Mouse (Mus musculus) thymus, adult 2 months (tissue): ENCODE measurements around the gene P3h2. TPM values are rescaled to one million over a fixed set of nuclear protein-coding genes. Genes with fewer than 3 reads are reported as not detected.

Experiments
- DNase-seq: peaks from one replicate; pipeline ENCODE4 v3.0.0; 2021
- H3K27ac ChIP-seq: fragments of 200-500 bp; 2 replicates; pipeline ENCODE4 v1.5.1; 2012; ENCODE audit warnings: low read length, control low read depth; ENCODE audit not compliant: control insufficient read depth, insufficient read depth
- H3K27me3 ChIP-seq: fragments of 200-500 bp; 2 replicates; pipeline ENCODE4 v1.6.1; 2012; ENCODE audit warnings: mild to moderate bottlenecking, low read length, moderate library complexity, mixed read lengths; ENCODE audit not compliant: control insufficient read depth, insufficient read depth
- H3K36me3 ChIP-seq: fragments of 200-500 bp; 2 replicates; pipeline ENCODE4 v1.6.1; 2012; ENCODE audit warnings: mild to moderate bottlenecking, low read length, moderate library complexity; ENCODE audit not compliant: control insufficient read depth, insufficient read depth
- H3K4me1 ChIP-seq: fragments of 200-500 bp; replicated peaks from 2 replicates; pipeline ENCODE4 v1.6.1; 2012; ENCODE audit warnings: low read length; ENCODE audit not compliant: control insufficient read depth, insufficient read depth
- H3K4me3 ChIP-seq: fragments of 200-500 bp; 2 replicates; pipeline ENCODE4 v1.5.1; 2012; ENCODE audit warnings: mild to moderate bottlenecking, low read length, control low read depth, moderate library complexity; ENCODE audit not compliant: control insufficient read depth, insufficient read depth
- CTCF ChIP-seq: fragments of 200-500 bp; IDR thresholded peaks from 2 replicates; pipeline ENCODE4 v1.5.1; 2012; ENCODE audit warnings: mild to moderate bottlenecking, control low read depth, low read length, moderate library complexity, borderline replicate concordance; ENCODE audit not compliant: control insufficient read depth, poor library complexity, insufficient read depth; ENCODE audit errors: extremely low read depth
- POLR2A ChIP-seq: fragments of 200-500 bp; IDR thresholded peaks from 2 replicates; pipeline ENCODE4 v1.6.1; 2012; ENCODE audit warnings: mild to moderate bottlenecking, low read length, control low read depth, moderate library complexity; ENCODE audit not compliant: control insufficient read depth, poor library complexity, insufficient read depth; ENCODE audit errors: extremely low read depth
- WGBS: fragments of 180-500 bp; shearing (Covaris S2); methylation state at CpG from one replicate; pipeline ENCODE4 v1.1.7; 2018; 5-methylcytosine and 5-hydroxymethylcytosine counted together
- polyA plus RNA-seq: library from polyadenylated mRNA; depleted of rRNA; stranded (reverse); fragments of >200 nt; gene quantifications from 2 replicates; pipeline ENCODE4 v1.2.3, GENCODE M21; 2012

P3h2 gene
- polyA plus RNA-seq, 1 experiment = 1.8 TPM

DNA sequence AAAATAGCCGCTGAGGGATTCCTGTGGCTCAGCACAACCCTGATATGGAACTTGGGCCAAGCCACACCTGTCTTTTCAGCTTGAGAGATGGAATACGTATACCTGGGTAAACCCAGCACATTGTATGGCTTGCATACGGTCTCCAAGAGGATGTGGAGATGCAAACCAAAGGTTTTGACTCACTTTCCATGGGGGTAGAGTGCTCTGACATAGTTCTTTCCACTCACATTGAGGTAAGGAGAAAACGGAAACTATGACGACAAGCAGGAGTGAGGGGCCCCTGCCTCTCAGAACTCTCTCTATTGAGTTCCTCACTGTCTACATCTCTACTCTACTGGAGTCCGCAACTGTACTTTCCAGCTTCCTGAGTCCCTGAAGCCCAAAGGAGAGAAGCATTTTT lies 135.4 kb downstream of the P3h2 start:
- no peaks in the 10 kb centered on the region for H3K27me3 ChIP-seq
- 84% methylated on average over 6 of the region's 6 CpGs for WGBS
- H3K4me3 ChIP-seq = no peak overlapping the region
- TF ChIP-seq CTCF (no peak), POLR2A (no peak)
- no peaks in the 10 kb centered on the region for H3K4me1 ChIP-seq
- no peaks in the 10 kb centered on the region for H3K36me3 ChIP-seq
- DNase-seq = no peak
- no peak overlapping the region for H3K27ac ChIP-seq

DNA sequence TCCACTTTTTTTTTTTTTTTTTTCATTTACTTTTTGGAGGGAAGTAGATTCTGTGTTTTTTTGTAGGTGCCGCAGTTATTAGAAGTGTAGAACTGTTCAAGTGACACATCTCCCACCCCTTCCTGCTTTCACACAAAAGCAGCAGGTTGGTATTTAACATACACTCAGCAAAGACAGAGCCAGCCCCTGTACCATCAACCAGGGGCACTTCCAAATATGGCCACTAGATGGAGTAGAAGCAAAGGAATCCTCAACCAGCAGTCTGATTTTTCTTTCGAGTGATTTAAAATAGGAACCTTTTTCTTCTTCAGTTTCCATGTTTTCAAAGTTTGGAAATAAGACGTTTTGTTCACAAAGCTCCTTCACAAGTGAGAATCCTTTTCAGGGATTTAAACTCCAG lies 138.3 kb downstream of the P3h2 start:
- Histone ChIP-seq H3K27ac (no peak overlapping the region), H3K36me3 (no peaks in the 10 kb centered on the region), H3K4me1 (no peaks in the 10 kb centered on the region), H3K27me3 (no peaks in the 10 kb centered on the region), H3K4me3 (no peak overlapping the region)
- TF ChIP-seq POLR2A = no peak
- no peak for TF ChIP-seq CTCF
- WGBS = 6% methylated on average over 3 of the region's 3 CpGs
- peak; percentile 44 for DNase-seq

GRCm38 (mm10) chr16:25963856-25964255 lies 141.7 kb downstream of the P3h2 start:
- TF ChIP-seq POLR2A = no peak
- peak; percentile 30 for DNase-seq
- Histone ChIP-seq H3K4me1 (no peaks in the 10 kb centered on the region), H3K4me3 (no peak overlapping the region), H3K27me3 (no peaks in the 10 kb centered on the region), H3K27ac (no peak overlapping the region), H3K36me3 (no peaks in the 10 kb centered on the region)
- 27% methylated on average over 3 of the region's 3 CpGs for WGBS

- H3K4me1 ChIP-seq = no peaks in the 10 kb centered on the region
- 94% methylated on average over 7 of the region's 7 CpGs for WGBS
Observed at GRCm38 (mm10) chr16:25960345-25960744, 145.2 kb downstream of the P3h2 start.

DNA sequence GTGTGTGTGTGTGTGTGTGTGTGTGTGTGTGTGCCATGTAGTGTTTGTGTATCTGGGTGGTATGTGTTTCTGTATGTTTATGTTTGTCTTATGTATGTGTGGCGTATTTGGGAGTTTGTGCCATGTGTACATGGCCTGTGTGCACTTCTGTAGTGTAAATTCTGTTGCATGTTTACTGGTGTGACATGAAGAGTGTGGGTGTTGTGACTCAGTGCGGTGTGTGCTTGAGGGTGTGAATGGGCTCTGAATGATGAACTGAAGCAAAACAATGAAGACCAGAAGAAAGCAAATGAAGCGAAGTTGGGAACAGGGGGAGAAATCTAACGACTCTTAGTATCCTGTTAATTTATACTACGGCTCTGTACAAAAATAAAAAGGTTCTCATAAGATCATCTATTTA lies 145.7 kb downstream of the P3h2 start:
- DNase-seq = no peak
- H3K4me1 ChIP-seq = no peaks in the 10 kb centered on the region
- H3K36me3 ChIP-seq = no peaks in the 10 kb centered on the region
- WGBS = 93% methylated on average over 5 of the region's 5 CpGs
- H3K4me3 ChIP-seq = no peak overlapping the region
- H3K27ac ChIP-seq = no peak overlapping the region
- TF ChIP-seq POLR2A = no peak
- no peak for TF ChIP-seq CTCF
- H3K27me3 ChIP-seq = no peaks in the 10 kb centered on the region

More at GRCm38 (mm10) chr16:25960345-25960744, 145.2 kb downstream of the P3h2 start:
- Histone ChIP-seq H3K36me3 (no peaks in the 10 kb centered on the region), H3K4me3 (no peak overlapping the region), H3K27me3 (no peaks in the 10 kb centered on the region), H3K27ac (no peak overlapping the region)
- TF ChIP-seq CTCF = no peak
- TF ChIP-seq POLR2A = no peak
- DNase-seq = no peak

- no peak overlapping the region for H3K4me3 ChIP-seq
- DNase-seq = no peak
- H3K27ac ChIP-seq = no peak overlapping the region
- no peaks in the 10 kb centered on the region for H3K36me3 ChIP-seq
- H3K4me1 ChIP-seq = no peaks in the 10 kb centered on the region
- 21% methylated on average over 7 of the region's 7 CpGs for WGBS
- H3K27me3 ChIP-seq = no peaks in the 10 kb centered on the region
- no peak for TF ChIP-seq POLR2A
- TF ChIP-seq CTCF = no peak
Observed at GRCm38 (mm10) chr16:25958650-25959238, 146.8 kb downstream of the P3h2 start.

DNA sequence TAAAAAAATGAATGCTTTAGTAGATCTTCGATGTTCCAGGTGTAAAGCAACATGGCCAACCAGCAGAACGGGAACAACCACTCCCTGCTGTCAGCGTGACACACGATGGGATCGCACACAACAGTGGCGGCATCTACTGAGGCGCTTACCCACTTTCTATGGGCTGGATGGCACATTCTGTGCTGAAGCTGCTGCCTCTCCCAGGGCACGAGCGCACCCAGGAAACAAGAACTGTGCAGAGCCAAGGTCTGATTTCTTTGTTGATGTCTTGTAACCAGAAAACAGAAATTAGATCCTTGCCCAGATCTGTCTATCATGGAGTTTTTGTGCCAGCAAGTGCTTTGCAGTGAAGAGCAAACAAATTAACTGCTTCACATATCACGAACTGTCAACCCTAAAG lies 147.4 kb downstream of the P3h2 start:
- Histone ChIP-seq H3K36me3 (no peaks in the 10 kb centered on the region), H3K27me3 (no peaks in the 10 kb centered on the region), H3K4me1 (no peaks in the 10 kb centered on the region), H3K27ac (no peak overlapping the region), H3K4me3 (no peak overlapping the region)
- 93% methylated on average over 10 of the region's 10 CpGs for WGBS
- no peak for TF ChIP-seq CTCF
- TF ChIP-seq POLR2A = no peak
- DNase-seq = no peak
